Mouse (Mus musculus) liver, postnatal 0 days (tissue): Measurements from ENCODE around the gene Slc16a1. TPM values are rescaled to one million over a fixed set of nuclear protein-coding genes. Genes with fewer than 3 reads are reported as not detected.

Source experiments
- ATAC-seq: fragments of 200-750 bp; cut with Nextera tagmentation; 2 replicates; pipeline ENCODE4 v1.8.0; 2017; ENCODE audit warnings: mild to moderate bottlenecking, moderate library complexity
- DNase-seq: peaks from one replicate; pipeline ENCODE4 v3.0.0-alpha.2; 2016
- H3K27ac ChIP-seq: fragments of 300-500 bp; sonication (generic); 2 replicates; pipeline ENCODE4 v1.5.1; 2014; ENCODE audit warnings: antibody characterized with exemption, moderate library complexity, mild to moderate bottlenecking, low read depth
- H3K27me3 ChIP-seq: fragments of 300-500 bp; sonication (generic); 2 replicates; pipeline ENCODE4 v1.6.1; 2014; ENCODE audit warnings: low read length, control low read depth, mixed read lengths; ENCODE audit not compliant: insufficient read depth
- H3K36me3 ChIP-seq: fragments of 300-500 bp; sonication (generic); replicated peaks from 2 replicates; pipeline ENCODE4 v1.6.1; 2014; ENCODE audit warnings: mild to moderate bottlenecking, control low read depth, low read length, moderate library complexity, mixed read lengths; ENCODE audit not compliant: insufficient read depth
- H3K4me1 ChIP-seq: fragments of 300-500 bp; sonication (generic); 2 replicates; pipeline ENCODE4 v1.6.1; 2014; ENCODE audit warnings: antibody characterized with exemption, mild to moderate bottlenecking, control low read depth; ENCODE audit not compliant: insufficient read depth
- H3K4me2 ChIP-seq: fragments of 300-500 bp; sonication (generic); 2 replicates; pipeline ENCODE4 v1.6.1; 2014; ENCODE audit warnings: low read depth, mild to moderate bottlenecking, low read length, moderate library complexity, mixed read lengths
- H3K4me3 ChIP-seq: fragments of 300-500 bp; sonication (generic); 2 replicates; pipeline ENCODE4 v1.5.1; 2014; ENCODE audit warnings: low read depth, low read length
- H3K9ac ChIP-seq: fragments of 300-500 bp; sonication (generic); replicated peaks from 2 replicates; pipeline ENCODE4 v1.6.1; 2014; ENCODE audit warnings: mild to moderate bottlenecking, moderate library complexity
- H3K9me3 ChIP-seq: fragments of 300-500 bp; sonication (generic); 2 replicates; pipeline ENCODE4 v1.6.1; 2016; ENCODE audit warnings: mild to moderate bottlenecking, control low read depth, low read length, mixed read lengths
- CTCF ChIP-seq: sonication (generic); IDR thresholded peaks from 2 replicates; pipeline ENCODE4 v1.5.1; 2016; ENCODE audit warnings: antibody characterized with exemption, low read depth
- EP300 ChIP-seq: IDR thresholded peaks from 2 replicates; pipeline ENCODE4 v1.6.1; 2016; ENCODE audit warnings: antibody characterized with exemption, low read depth, mild to moderate bottlenecking
- WGBS: fragments of 180-500 bp; shearing (Covaris S2); extraction: QIAGEN DNeasy Blood & Tissue Kit; methylation state at CpG from one replicate; pipeline ENCODE4 v1.1.7; 2014; ENCODE audit not compliant: insufficient replicate concordance; 5-methylcytosine and 5-hydroxymethylcytosine counted together
- polyA plus RNA-seq: library from polyadenylated mRNA; unstranded; fragments of >200 nt; fragmentation: Nextera tagmentation; extraction: Ambion mirVana; gene quantifications from 2 replicates; pipeline ENCODE4 v1.2.1, GENCODE M21; 2015

The Slc16a1 gene
- polyA plus RNA-seq, 1 experiment from 2014 or later: 69.6 TPM

DNA sequence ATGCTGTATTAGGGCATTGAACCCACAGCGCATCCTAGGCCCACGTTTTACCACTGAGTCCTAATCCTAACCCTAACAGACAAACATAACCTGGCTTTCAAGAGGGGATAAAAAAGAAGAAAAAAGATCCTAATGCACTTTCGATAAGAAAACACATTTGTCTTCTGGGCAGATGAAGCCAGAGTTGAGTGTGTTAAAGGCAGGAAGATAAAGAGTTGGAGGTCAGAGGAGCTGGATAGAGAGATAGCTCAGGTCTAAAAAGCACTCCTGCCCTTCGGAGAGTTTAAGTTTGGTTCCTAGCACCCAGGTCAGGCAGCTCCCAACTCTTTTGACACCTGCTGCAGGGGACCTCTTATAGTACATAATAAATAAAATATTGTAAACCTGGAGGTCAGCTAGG, 21.3 kb downstream of the Slc16a1 start:
- WGBS: 57% methylated on average over 4 of the region's 4 CpGs
- H3K4me1 ChIP-seq: peaks cover 15% of the 10 kb centered on the region

DNA sequence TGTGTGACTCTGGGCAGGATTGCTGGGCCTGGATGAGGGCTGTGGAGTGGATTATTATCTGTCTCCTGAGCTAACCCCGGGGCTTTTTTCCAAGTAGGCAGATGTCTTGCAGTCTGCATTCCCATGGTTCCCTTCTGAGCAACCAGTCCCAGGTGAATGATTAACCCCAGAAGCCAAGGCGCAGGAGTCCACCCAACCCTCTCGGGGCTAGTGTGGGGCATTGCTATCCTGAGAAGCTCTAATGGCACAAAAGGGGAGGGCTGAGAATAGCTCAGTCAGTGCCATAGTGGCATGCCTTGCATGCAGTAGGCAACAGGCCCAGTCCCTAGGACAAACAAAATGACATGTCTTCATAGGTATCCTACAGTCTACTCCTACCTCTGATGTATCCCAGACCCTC, 22.1 kb downstream of the Slc16a1 start:
- Histone ChIP-seq H3K27me3 (no peaks in the 10 kb centered on the region), H3K4me3 (no peak overlapping the region), H3K9ac (no peak overlapping the region), H3K36me3 (peaks cover 28% of the 10 kb centered on the region), H3K9me3 (no peaks in the 10 kb centered on the region), H3K4me2 (no peak overlapping the region), H3K4me1 (peaks cover 13% of the 10 kb centered on the region), H3K27ac (no peak overlapping the region)
- DNase-seq (no peak), ATAC-seq (peak; percentile 18; the same call in 1 of the 2 replicates)
- 65% methylated on average over 3 of the region's 3 CpGs for WGBS
- TF ChIP-seq EP300: no peak
- TF ChIP-seq CTCF: no peak

More for the DNA sequence above, 21.3 kb downstream of the Slc16a1 start:
- no peak for TF ChIP-seq CTCF
- TF ChIP-seq EP300: no peak
- no peak for DNase-seq
- Histone ChIP-seq H3K9ac (no peak overlapping the region), H3K9me3 (no peaks in the 10 kb centered on the region), H3K4me3 (no peak overlapping the region), H3K27me3 (no peaks in the 10 kb centered on the region), H3K4me2 (no peak overlapping the region), H3K36me3 (peaks cover 36% of the 10 kb centered on the region), H3K27ac (no peak overlapping the region)
- ATAC-seq: peak; percentile 27; the same call in 1 of the 2 replicates

DNA sequence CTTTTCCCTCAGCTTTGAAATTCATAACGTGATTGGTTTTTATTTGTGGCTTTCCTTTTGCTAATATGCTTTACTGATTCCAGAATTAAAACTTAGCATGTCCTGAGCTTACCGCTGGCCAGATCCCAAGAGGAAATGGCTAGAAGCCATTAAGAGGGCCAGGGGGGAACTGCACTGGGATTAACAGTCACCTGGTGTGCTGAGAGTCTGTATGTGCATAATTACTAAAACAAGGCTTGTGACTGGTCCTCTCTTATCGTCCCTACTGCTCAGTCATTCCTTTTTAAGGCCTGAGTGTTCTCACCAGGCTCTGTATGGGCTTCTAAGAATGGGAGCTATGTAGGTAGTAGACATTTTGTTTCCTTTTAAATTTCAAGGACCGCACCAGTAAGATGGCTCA, 23.5 kb downstream of the Slc16a1 start:
- DNase-seq: no peak
- Histone ChIP-seq H3K4me1 (peaks cover 13% of the 10 kb centered on the region), H3K27me3 (no peaks in the 10 kb centered on the region), H3K4me3 (no peak overlapping the region), H3K9ac (no peak overlapping the region), H3K9me3 (no peaks in the 10 kb centered on the region), H3K4me2 (no peak overlapping the region), H3K27ac (no peak overlapping the region), H3K36me3 (peaks cover 18% of the 10 kb centered on the region)
- WGBS: 66% methylated on average over 4 of the region's 4 CpGs
- no peak for ATAC-seq
- TF ChIP-seq EP300: no peak
- no peak for TF ChIP-seq CTCF

DNA sequence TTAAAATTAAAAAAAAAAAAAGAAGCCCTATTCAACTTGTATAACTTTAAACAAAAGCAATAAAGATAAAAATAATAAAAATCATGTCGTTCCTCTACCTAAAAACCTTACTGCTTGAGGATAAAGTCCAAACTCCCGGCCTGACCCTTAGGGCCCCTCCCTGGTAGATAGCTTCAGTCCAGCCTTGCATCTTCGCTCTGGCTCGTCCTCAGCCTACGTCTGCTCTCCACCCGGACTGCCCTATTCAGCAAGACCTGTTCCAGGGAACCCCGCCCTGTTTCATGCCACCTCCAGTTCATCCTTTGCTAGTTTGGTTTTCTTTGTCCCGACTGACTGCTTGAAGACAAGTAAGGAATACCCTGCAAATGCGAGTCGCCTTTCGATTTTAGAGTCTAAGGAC, 24.5 kb downstream of the Slc16a1 start:
- DNase-seq (no peak), ATAC-seq (no peak)
- Histone ChIP-seq H3K4me2 (no peak overlapping the region), H3K36me3 (peaks cover 11% of the 10 kb centered on the region), H3K9ac (no peak overlapping the region), H3K27ac (no peak overlapping the region), H3K27me3 (no peaks in the 10 kb centered on the region), H3K9me3 (no peaks in the 10 kb centered on the region), H3K4me1 (peaks cover 13% of the 10 kb centered on the region), H3K4me3 (no peak overlapping the region)
- no peak for TF ChIP-seq CTCF
- no peak for TF ChIP-seq EP300
- WGBS: 78% methylated on average over 11 of the region's 11 CpGs

DNA sequence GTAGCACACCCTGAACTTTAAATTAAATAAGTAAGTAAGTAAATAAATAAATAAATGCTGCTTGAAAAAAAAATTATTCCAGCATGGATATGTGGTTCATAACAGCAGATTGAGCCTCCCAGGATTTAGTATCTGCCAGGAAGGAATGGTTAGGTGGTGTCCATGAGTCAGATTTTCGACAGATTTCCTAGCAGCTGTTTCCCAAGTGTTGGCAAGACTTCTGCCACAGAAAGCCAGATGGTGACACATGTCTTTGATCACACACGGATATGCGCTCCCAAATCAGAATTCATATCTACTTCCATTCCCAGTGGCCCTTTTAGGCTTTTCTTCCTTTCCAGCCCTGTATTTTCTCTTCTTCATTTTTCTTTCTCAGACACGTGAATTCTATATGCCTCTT, 28.5 kb downstream of the Slc16a1 start:
- no peak for DNase-seq
- TF ChIP-seq EP300 (no peak), CTCF (no peak)
- no peaks in the 10 kb centered on the region for H3K27me3 ChIP-seq
- no peaks in the 10 kb centered on the region for H3K36me3 ChIP-seq
- H3K4me3 ChIP-seq: no peak overlapping the region
- H3K27ac ChIP-seq: no peak overlapping the region
- 82% methylated on average over 4 of the region's 4 CpGs for WGBS
- H3K9ac ChIP-seq: no peak overlapping the region
- no peak for ATAC-seq
- H3K4me2 ChIP-seq: no peak overlapping the region
- peaks cover 29% of the 10 kb centered on the region for H3K4me1 ChIP-seq
- no peaks in the 10 kb centered on the region for H3K9me3 ChIP-seq

DNA sequence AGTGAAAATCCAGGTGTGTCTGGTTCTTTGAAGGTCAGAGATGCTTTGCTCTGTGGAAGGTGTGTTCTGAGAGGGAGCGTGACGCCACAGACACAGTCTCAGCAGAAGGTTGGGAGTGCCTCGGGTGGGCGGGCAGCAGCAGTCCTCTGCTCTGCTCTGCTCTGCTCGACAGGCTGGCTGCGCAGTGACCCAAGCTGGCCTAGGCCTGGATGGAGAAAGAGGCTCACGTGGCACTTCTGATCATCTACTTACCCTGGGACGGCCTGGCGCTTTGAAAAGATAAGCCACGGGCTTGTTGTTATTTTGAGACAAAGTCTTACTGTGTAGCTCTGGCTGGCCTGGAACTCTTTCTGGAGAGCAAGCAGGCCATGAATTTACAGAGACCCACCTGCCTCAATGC, 29.0 kb downstream of the Slc16a1 start:
- H3K4me2 ChIP-seq: no peak overlapping the region
- ATAC-seq: no peak
- DNase-seq: no peak
- H3K27me3 ChIP-seq: no peaks in the 10 kb centered on the region
- H3K27ac ChIP-seq: no peak overlapping the region
- WGBS: 65% methylated on average over 10 of the region's 10 CpGs
- no peak overlapping the region for H3K9ac ChIP-seq
- H3K9me3 ChIP-seq: no peaks in the 10 kb centered on the region
- no peak for TF ChIP-seq CTCF
- no peak for TF ChIP-seq EP300
- H3K36me3 ChIP-seq: no peaks in the 10 kb centered on the region
- H3K4me3 ChIP-seq: no peak overlapping the region
- H3K4me1 ChIP-seq: peaks cover 34% of the 10 kb centered on the region

DNA sequence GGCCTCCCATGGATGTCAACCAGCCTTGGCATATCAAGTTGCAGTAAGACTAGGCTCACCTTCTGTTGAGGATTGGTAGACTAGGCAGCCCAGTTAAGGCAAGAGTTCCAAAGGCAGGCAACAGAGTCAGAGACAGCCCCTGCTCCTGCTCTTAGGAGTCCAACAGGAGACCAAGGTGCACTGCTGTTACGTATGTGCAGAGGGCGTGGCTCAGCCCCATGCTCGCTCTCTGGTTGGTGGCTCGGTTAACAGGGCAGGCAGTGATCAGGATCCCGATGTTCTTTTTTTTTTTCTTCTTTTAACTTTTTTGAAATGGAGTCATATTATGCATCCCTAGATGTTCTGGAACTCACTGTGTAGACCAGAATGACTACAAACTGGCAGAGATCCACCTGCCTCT, 30.5 kb downstream of the Slc16a1 start:
- Histone ChIP-seq H3K9me3 (no peaks in the 10 kb centered on the region), H3K4me1 (peaks cover 48% of the 10 kb centered on the region), H3K36me3 (no peaks in the 10 kb centered on the region), H3K27me3 (no peaks in the 10 kb centered on the region), H3K4me2 (no peak overlapping the region), H3K27ac (0 out of 2 replicates have a peak overlapping the region, but pooled peaks have one; percentile 13), H3K9ac (no peak overlapping the region), H3K4me3 (no peak overlapping the region)
- WGBS: 81% methylated on average over 5 of the region's 5 CpGs
- DNase-seq (peak; percentile 33), ATAC-seq (no peak)
- TF ChIP-seq CTCF: no peak
- no peak for TF ChIP-seq EP300
